Mouse (Mus musculus) Patski (cell line): ENCODE measurements around the gene Znrf4. TPM values are rescaled to one million over a fixed set of nuclear protein-coding genes. Genes with fewer than 3 reads are reported as not detected.
"Not testable (repeated sequence)": the region's sequence is repeated elsewhere in the genome, so short reads cannot be mapped to it uniquely, and the experiment has no call there.

Source experiments
- ATAC-seq: fragments of 100-300 bp; one replicate; pipeline ENCODE4 v1.8.0; 2021
- CTCF ChIA-PET: fragments of 350-600 bp; sonication (Branson Sonifier 250); formaldehyde crosslinking; loops from one replicate; lab custom pipeline; 2022; ENCODE audit warnings: inconsistent platforms; lab: Charles Lee
- POLR2A ChIA-PET: fragments of 350-600 bp; sonication (Branson Sonifier 250); formaldehyde crosslinking; loops from one replicate; lab custom pipeline; 2022; ENCODE audit warnings: antibody characterized with exemption, inconsistent platforms; lab: Charles Lee
- DNase-seq: peaks from one replicate; pipeline ENCODE4 v3.0.0-alpha.2; 2011; ENCODE audit warnings: low read depth, low spot score
- H3K27me3 ChIP-seq: fragments of 371-371 bp; one replicate; pipeline ENCODE4 v1.5.1; 2021
- CTCF ChIP-seq: fragments of 100-300 bp; IDR thresholded peaks from one replicate; pipeline ENCODE4 v1.5.1; 2021
- in situ Hi-C: fragments of 300-500 bp; cut with MboI; formaldehyde crosslinking; loops from 3 replicates; pipeline ENCODE4 v1.11.1; 2018; ENCODE audit warnings: low pct_unique_long_range_greater_than_20kb, mixed read lengths
- polyA plus RNA-seq: library from polyadenylated mRNA; unstranded; gene quantifications from one replicate; pipeline ENCODE4 v1.2.3, GENCODE M21; 2021

Znrf4 gene
- polyA plus RNA-seq, 1 experiment from 2014 or later, result not detected

GRCm38 (mm10) chr17:56510473-56510969 lies 1.7 kb downstream of the Znrf4 start:
- H3K27me3 ChIP-seq, result peaks cover 6% of the 10 kb centered on the region
- no peak for ATAC-seq
- TF ChIP-seq CTCF, result no peak
- no peak for DNase-seq
- CTCF ChIA-PET, result no interaction called here
- POLR2A ChIA-PET, result no interaction called here
- in situ Hi-C loops, result no loop called here

GRCm38 (mm10) chr17:56509707-56510472 lies 2.3 kb downstream of the Znrf4 start:
- DNase-seq (no peak), ATAC-seq (no peak)
- in situ Hi-C loops, result loop anchor here (5.0 kb wide), 1 partner anchor 32 kb away; no protein-coding TSS in a partner anchor
- H3K27me3 ChIP-seq, result peaks cover 6% of the 10 kb centered on the region
- CTCF ChIA-PET, result no interaction called here
- POLR2A ChIA-PET, result interaction anchor here (0.6 kb wide), 1 partner anchor 205 kb away, joined by 3 read pairs; no protein-coding TSS in a partner anchor
- TF ChIP-seq CTCF, result no peak

GRCm38 (mm10) chr17:56509021-56509640 lies 3.1 kb downstream of the Znrf4 start:
- no peak for TF ChIP-seq CTCF
- in situ Hi-C loops, result loop anchor here (5.0 kb wide), 1 partner anchor 33 kb away; no protein-coding TSS in a partner anchor
- H3K27me3 ChIP-seq, result peaks cover 6% of the 10 kb centered on the region
- ATAC-seq, result no peak
- ChIA-PET CTCF (interaction anchor here (1.2 kb wide), 1 partner anchor 8 kb away, joined by 3 read pairs; no protein-coding TSS in a partner anchor), POLR2A (interaction anchor here (0.6 kb wide), 1 partner anchor 204 kb away, joined by 3 read pairs; no protein-coding TSS in a partner anchor)
- no peak for DNase-seq

GRCm38 (mm10) chr17:56507161-56508068 lies 4.8 kb downstream of the Znrf4 start:
- peaks cover 6% of the 10 kb centered on the region for H3K27me3 ChIP-seq
- CTCF ChIA-PET, result interaction anchor here (1.2 kb wide), 1 partner anchor 9 kb away, joined by 3 read pairs; no protein-coding TSS in a partner anchor
- DNase-seq (peak; percentile 59), ATAC-seq (peak; percentile 92)
- in situ Hi-C loops, result loop anchor here (5.0 kb wide), 1 partner anchor 35 kb away; no protein-coding TSS in a partner anchor
- no peak for TF ChIP-seq CTCF
- POLR2A ChIA-PET, result no interaction called here

GRCm38 (mm10) chr17:56506417-56507065 lies 5.7 kb downstream of the Znrf4 start:
- POLR2A ChIA-PET, result no interaction called here
- TF ChIP-seq CTCF, result no peak
- H3K27me3 ChIP-seq, result no peaks in the 10 kb centered on the region
- CTCF ChIA-PET, result no interaction called here
- in situ Hi-C loops, result loop anchor here (5.0 kb wide), 1 partner anchor 36 kb away; no protein-coding TSS in a partner anchor
- no peak for DNase-seq
- no peak for ATAC-seq

- in situ Hi-C loops, result loop anchor here (5.0 kb wide), 1 partner anchor 37 kb away; no protein-coding TSS in a partner anchor
- no peak for TF ChIP-seq CTCF
- ATAC-seq (no peak), DNase-seq (no peak)
- ChIA-PET CTCF (no interaction called here), POLR2A (no interaction called here)
- no peaks in the 10 kb centered on the region for H3K27me3 ChIP-seq
Observed at GRCm38 (mm10) chr17:56505401-56505800, 6.8 kb downstream of the Znrf4 start.

GRCm38 (mm10) chr17:56502526-56502925 lies 9.7 kb downstream of the Znrf4 start:
- DNase-seq (peak; percentile 38), ATAC-seq (peak; percentile 74)
- in situ Hi-C loops, result no loop called here
- ChIA-PET CTCF (interaction anchor here (0.7 to 1.4 kb wide), 3 partner anchors 23 to 154 kb away, joined by 3 to 4 read pairs (median 3); no protein-coding TSS in a partner anchor), POLR2A (no interaction called here)
- no peak for TF ChIP-seq CTCF
- H3K27me3 ChIP-seq, result peaks cover 5% of the 10 kb centered on the region

GRCm38 (mm10) chr17:56501635-56502400 lies 10.4 kb downstream of the Znrf4 start:
- in situ Hi-C loops, DNase-seq, POLR2A ChIA-PET, H3K27me3 ChIP-seq, ATAC-seq: not testable (repeated sequence)
- CTCF ChIA-PET, result interaction anchor here (0.7 to 1.4 kb wide), 3 partner anchors 23 to 154 kb away, joined by 3 to 4 read pairs (median 3); no protein-coding TSS in a partner anchor

GRCm38 (mm10) chr17:56499229-56499628 lies 13.0 kb downstream of the Znrf4 start:
- ATAC-seq (no peak), DNase-seq (no peak)
- peaks cover 5% of the 10 kb centered on the region for H3K27me3 ChIP-seq
- in situ Hi-C loops, result no loop called here
- TF ChIP-seq CTCF, result no peak
- ChIA-PET CTCF (interaction anchor here (0.7 kb wide), 1 partner anchor 127 kb away, joined by 3 read pairs; no protein-coding TSS in a partner anchor), POLR2A (no interaction called here)
